Mouse (Mus musculus) left cerebral cortex, adult 2 months (tissue): Measurements from ENCODE around the gene Rbm44. TPM values are rescaled to one million over a fixed set of nuclear protein-coding genes. Genes with fewer than 3 reads are reported as not detected.

Experiments used
- DNase-seq, 2 experiments: peaks; one replicate each; pipeline ENCODE4 v3.0.0; 2021 to 2022; ENCODE audit warnings: low spot score in 2 of 2, mixed read lengths in 1 of 2; ENCODE audit errors: extremely low spot score in 1 of 2
- H3K27ac ChIP-seq: fragments of 200-600 bp; 2 replicates; pipeline ENCODE4 v1.8.1; 2022
- H3K4me3 ChIP-seq: fragments of 200-600 bp; 2 replicates; pipeline ENCODE4 v1.8.1; 2022
- CTCF ChIP-seq: fragments of 200-600 bp; IDR thresholded peaks from 2 replicates; pipeline ENCODE4 v1.8.1; 2022; ENCODE audit warnings: antibody characterized with exemption, mild to moderate bottlenecking, moderate library complexity
- intact Hi-C: fragments of 180-260 bp; cut with DNase I; formaldehyde crosslinking; loops from one replicate; pipeline ENCODE4 v1.15.1; 2025
- total RNA-seq, 2 experiments: library from RNA; stranded (reverse); gene quantifications; 2 replicates each; pipeline ENCODE4 v1.2.3; 2021

The Rbm44 gene
- total RNA-seq, 2 experiments from 2014 or later, result not detected

DNA sequence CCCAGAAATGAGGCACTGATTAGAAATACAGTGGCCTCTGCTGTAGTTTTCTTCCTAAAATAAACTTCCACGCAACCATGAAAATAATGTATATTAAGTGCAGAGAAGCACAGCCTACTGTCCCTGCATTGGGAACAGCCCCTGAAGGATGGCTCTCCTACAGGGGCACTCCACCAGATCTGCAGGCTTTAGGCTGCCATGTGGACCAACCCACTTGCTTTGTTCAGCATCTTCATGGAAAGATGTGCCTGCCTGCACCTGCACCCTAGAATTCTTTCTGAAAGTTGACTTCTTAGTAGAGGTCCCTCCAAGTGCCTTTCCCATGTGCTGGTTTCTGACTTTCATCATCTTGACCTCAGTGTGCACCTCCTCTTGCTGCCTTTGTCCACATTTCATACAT, 70.4 kb downstream of the Rbm44 start:
- Histone ChIP-seq H3K27ac (no peak overlapping the region), H3K4me3 (no peak overlapping the region)
- TF ChIP-seq CTCF, result no peak
- intact Hi-C loops, result loop anchor here (10.0 kb wide), 1 partner anchor 240 kb away; no protein-coding TSS in a partner anchor
- no peak for DNase-seq

DNA sequence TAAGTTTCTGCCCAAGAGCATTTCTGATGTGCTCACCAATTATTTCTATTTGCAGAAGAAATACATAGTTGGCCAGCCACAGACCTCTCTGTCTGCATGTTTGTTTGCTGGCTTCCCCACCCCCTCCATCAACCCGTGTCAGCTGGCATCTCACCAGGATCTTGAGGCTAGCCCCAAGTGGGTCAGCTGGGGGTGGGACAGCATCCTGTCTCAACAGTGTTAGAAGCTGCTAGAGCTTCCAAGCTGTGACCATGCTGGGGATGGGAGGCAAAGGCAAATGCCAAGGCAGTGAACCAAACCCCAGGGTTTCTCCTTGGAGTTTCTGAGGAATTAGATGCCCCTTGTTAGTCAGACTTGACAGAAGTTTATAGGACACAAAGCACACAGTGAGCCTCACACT, 71.1 kb downstream of the Rbm44 start:
- intact Hi-C loops, result loop anchor here (10.0 kb wide), 1 partner anchor 241 kb away; no protein-coding TSS in a partner anchor

DNA sequence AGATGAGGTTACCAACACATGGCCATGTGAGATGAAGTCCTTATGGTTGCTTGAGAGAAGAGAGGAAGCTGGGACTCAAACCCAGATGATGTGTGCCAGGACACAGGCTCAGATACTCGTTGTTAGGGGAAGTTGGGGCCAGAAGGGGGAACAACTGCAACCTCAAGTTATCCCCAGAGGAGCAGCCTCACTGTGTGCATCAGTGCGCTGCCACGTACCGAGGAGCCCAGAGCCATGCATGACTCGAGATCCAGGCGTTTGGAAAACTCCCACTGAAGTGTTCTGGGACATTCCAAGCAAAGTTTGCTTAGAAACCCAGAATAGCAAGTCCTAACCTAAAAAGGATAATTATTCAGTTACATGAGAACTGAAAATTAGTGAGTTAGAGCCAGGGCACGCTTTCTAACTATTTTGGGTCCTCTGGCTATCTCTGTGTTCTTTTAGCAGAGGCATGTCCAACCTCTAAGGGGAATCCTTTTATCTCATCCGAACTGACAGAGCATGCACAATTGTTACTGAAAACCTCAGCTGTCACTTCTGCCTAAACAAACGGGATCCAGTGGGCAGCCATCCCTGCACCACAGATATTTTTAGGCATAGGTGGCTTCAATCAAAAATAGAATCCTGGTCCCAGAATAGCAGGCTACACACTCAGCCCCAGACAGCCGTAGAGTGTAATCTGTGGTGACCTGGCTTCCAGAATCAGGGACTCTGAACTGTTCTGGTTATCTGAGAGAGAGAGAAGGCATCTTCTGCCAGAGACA, 71.8 kb downstream of the Rbm44 start:
- Histone ChIP-seq H3K4me3 (no peak overlapping the region), H3K27ac (peak overlapping the region; percentile 9; the same call in 1 of the 2 replicates)
- no peak for DNase-seq
- TF ChIP-seq CTCF, result no peak
- intact Hi-C loops, result loop anchor here (10.0 kb wide), 1 partner anchor 242 kb away; no protein-coding TSS in a partner anchor

More for the DNA sequence above, 71.1 kb downstream of the Rbm44 start:
- Histone ChIP-seq H3K27ac (peak overlapping the region; percentile 9; the same call in 1 of the 2 replicates), H3K4me3 (no peak overlapping the region)
- peak in 1 of 2 experiments; percentile 14 for DNase-seq
- TF ChIP-seq CTCF, result no peak

DNA sequence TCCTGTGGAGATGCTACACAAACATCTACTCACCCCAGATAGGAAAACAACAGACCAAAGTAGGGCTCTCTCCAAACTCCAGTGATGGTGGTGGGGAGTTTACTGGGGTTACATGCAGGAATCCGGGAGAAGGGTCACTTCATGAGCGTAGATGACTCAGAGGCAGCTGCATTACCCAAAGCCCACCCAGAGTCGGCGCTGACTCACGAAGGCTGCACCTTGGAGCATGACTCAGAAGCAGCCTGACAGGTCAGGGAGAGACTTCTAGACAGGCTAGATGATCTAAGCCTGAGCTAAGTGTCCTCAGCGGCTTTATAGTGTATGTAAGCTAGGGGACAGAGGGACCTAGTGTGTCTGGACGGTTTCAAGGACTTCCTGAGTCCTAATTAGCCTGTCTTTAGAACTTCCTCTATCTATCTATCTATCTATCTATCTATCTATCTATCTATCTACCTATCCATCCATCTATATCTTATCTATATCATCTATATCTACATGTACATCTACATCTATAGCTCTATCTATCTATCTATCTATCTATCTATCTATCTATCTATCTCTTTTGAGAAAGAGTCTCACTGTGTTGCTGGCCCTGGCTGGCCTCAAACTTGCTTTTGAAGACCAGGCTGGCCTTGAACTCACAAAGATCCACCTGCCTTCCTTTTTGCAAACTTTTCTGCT, 74.9 kb downstream of the Rbm44 start:
- H3K4me3 ChIP-seq, result no peak overlapping the region
- intact Hi-C loops, result loop anchor here (10.0 kb wide), 1 partner anchor 245 kb away; no protein-coding TSS in a partner anchor

DNA sequence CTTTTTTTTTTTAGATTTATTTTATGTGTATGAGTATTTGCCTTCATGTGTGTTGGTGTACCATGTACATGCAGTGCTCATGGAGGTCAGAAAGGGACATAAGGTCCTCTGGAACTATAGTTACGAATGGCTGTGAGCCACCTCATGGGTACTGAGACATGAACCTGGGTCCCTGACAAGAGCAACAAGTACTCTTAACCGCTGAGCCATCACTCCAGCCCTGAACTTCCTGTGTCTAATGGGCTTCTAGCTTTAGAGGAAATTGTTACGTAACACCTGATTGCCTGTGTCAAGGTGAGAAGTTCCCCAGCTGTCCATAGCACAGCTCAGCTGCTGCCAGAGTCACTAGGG, 75.4 kb downstream of the Rbm44 start:
- no peak overlapping the region for H3K27ac ChIP-seq
- intact Hi-C loops, result no loop called here
- no peak for TF ChIP-seq CTCF
- no peak for DNase-seq
- no peak overlapping the region for H3K4me3 ChIP-seq

More for the DNA sequence above, 74.9 kb downstream of the Rbm44 start:
- no peak overlapping the region for H3K27ac ChIP-seq
- TF ChIP-seq CTCF, result no peak
- DNase-seq, result no peak

Other genes with a start within 250 kb of the Rbm44 start
- gene Mlph, start 230.0 kb upstream of the Rbm44 start, total RNA-seq, result 1 to 10 TPM in 1 of 2 experiments, under 1 TPM in 1; 0.84 to 1.3 TPM
- not detected for gene Prlh, start 192.0 kb upstream of the Rbm44 start, total RNA-seq
- under 1 TPM in 1 of 2 experiments, not detected in 1; 0.23 TPM for gene Rab17, start 175.4 kb upstream of the Rbm44 start, total RNA-seq
- gene Lrrfip1, start 146.4 kb upstream of the Rbm44 start, total RNA-seq, result 10 to 100 TPM; 71.4 to 75.1 TPM
- 10 to 100 TPM; 52.6 to 53.0 TPM for gene Ramp1, start 34.7 kb downstream of the Rbm44 start, total RNA-seq
- gene Ube2f, start 105.2 kb downstream of the Rbm44 start, total RNA-seq, result 10 to 100 TPM; 54.0 to 55.3 TPM
- gene Scly, start 153.2 kb downstream of the Rbm44 start, total RNA-seq, result 10 to 100 TPM; 18.3 to 20.0 TPM
- under 1 TPM; 0.25 to 0.30 TPM for gene Espnl, start 177.0 kb downstream of the Rbm44 start, total RNA-seq
- under 1 TPM in 1 of 2 experiments, not detected in 1; 0.14 TPM for gene Klhl30, start 205.9 kb downstream of the Rbm44 start, total RNA-seq
- under 1 TPM; 0.16 to 0.38 TPM for gene Erfe, start 221.3 kb downstream of the Rbm44 start, total RNA-seq